Mouse (Mus musculus) left cerebral cortex, adult 8-10 months (tissue): Measurements from ENCODE around the gene Ddb2. TPM values are rescaled to one million over a fixed set of nuclear protein-coding genes. Genes with fewer than 3 reads are reported as not detected.
A peak's percentile ranks its signal among the peaks of the same experiment; 100 is the strongest.
"Not testable (repeated sequence)": the region's sequence is repeated elsewhere in the genome, so short reads cannot be mapped to it uniquely, and the experiment has no call there.

Experiments used
- DNase-seq, 2 experiments: peaks; one replicate each; pipeline ENCODE4 v3.0.0; 2022; ENCODE audit warnings: low spot score in 2 of 2
- total RNA-seq, 4 experiments: library from RNA; stranded (reverse); gene quantifications; 2 replicates each; pipeline ENCODE4 v1.2.4; 2022

Ddb2 gene
- total RNA-seq, 4 experiments from 2014 or later = 12.7 to 15.5 (median 13.2) TPM

- peak in 1 of 2 experiments; percentile 49 for DNase-seq
Observed at GRCm38 (mm10) chr2:91255661-91256150, 18.9 kb upstream of the Ddb2 start, which contains the start of gene Pacsin3. Gene Pacsin3 (plus strand): TSS chr2:91255954.

- DNase-seq = no peak
Observed at GRCm38 (mm10) chr2:91254725-91255380, 18.1 kb upstream of the Ddb2 start.

- no peak for DNase-seq
Observed at GRCm38 (mm10) chr2:91252512-91252911, 15.7 kb upstream of the Ddb2 start.

GRCm38 (mm10) chr2:91252001-91252400 lies 15.2 kb upstream of the Ddb2 start:
- DNase-seq = no peak

GRCm38 (mm10) chr2:91248366-91248765 lies 11.6 kb upstream of the Ddb2 start:
- DNase-seq = no peak

GRCm38 (mm10) chr2:91244557-91245228 lies 7.9 kb upstream of the Ddb2 start:
- no peak for DNase-seq

GRCm38 (mm10) chr2:91243416-91243815 lies 6.6 kb upstream of the Ddb2 start:
- DNase-seq = peak in 1 of 2 experiments; percentile 86

GRCm38 (mm10) chr2:91242547-91242946 lies 5.8 kb upstream of the Ddb2 start:
- DNase-seq = no peak

GRCm38 (mm10) chr2:91237511-91238080 lies 814 bp upstream of the Ddb2 start:
- not testable (repeated sequence) for DNase-seq

- peak in 1 of 2 experiments; percentile 31 for DNase-seq
Observed at GRCm38 (mm10) chr2:91229735-91230134, 7.0 kb downstream of the Ddb2 start.

GRCm38 (mm10) chr2:91223614-91224013 lies 13.2 kb downstream of the Ddb2 start:
- DNase-seq = no peak

- no peak for DNase-seq
Observed at GRCm38 (mm10) chr2:91220501-91220900, 16.3 kb downstream of the Ddb2 start.

- DNase-seq = no peak
Observed at GRCm38 (mm10) chr2:91217032-91217431, 19.8 kb downstream of the Ddb2 start.

- no peak for DNase-seq
Observed at GRCm38 (mm10) chr2:91213311-91213710, 23.5 kb downstream of the Ddb2 start.

GRCm38 (mm10) chr2:91206254-91206775 lies 30.5 kb downstream of the Ddb2 start:
- no peak for DNase-seq

- no peak for DNase-seq
Observed at GRCm38 (mm10) chr2:91202972-91203656, 33.7 kb downstream of the Ddb2 start.

GRCm38 (mm10) chr2:91202222-91202971 lies 34.4 kb downstream of the Ddb2 start, which contains the start of the genes Nr1h3 and Acp2:
Gene Nr1h3 (minus strand): TSS chr2:91202834.
Gene Acp2 (plus strand): TSS chr2:91202885.
- peak; percentile 90 to 96 for DNase-seq

- no peak for DNase-seq
Observed at GRCm38 (mm10) chr2:91198888-91199287, 37.9 kb downstream of the Ddb2 start.

GRCm38 (mm10) chr2:91196577-91197001 lies 40.2 kb downstream of the Ddb2 start:
- peak in 1 of 2 experiments; percentile 58 for DNase-seq

- DNase-seq = no peak
Observed at GRCm38 (mm10) chr2:91194624-91195332, 42.0 kb downstream of the Ddb2 start.
